Mouse (Mus musculus) stomach, embryonic 16.5 days (tissue): ENCODE measurements around the gene Gm26602. TPM values are rescaled to one million over a fixed set of nuclear protein-coding genes. Genes with fewer than 3 reads are reported as not detected.
A peak's percentile ranks its signal among the peaks of the same experiment; 100 is the strongest.
"Not testable (repeated sequence)": the region's sequence is repeated elsewhere in the genome, so short reads cannot be mapped to it uniquely, and the experiment has no call there.

Source experiments
- ATAC-seq: fragments of 200-750 bp; cut with Nextera tagmentation; 2 replicates; pipeline ENCODE4 v1.8.0; 2017; ENCODE audit warnings: moderate number of reproducible peaks, moderate TSS enrichment; ENCODE audit not compliant: insufficient read depth, low FRiP score
- H3K27ac ChIP-seq: fragments of 300-500 bp; sonication (generic); 2 replicates; pipeline ENCODE4 v1.5.1; 2014; ENCODE audit warnings: low read length
- H3K27me3 ChIP-seq: fragments of 300-500 bp; sonication (generic); 2 replicates; pipeline ENCODE4 v1.6.1; 2014; ENCODE audit warnings: low read length, control low read depth, mixed read lengths; ENCODE audit not compliant: control insufficient read depth, insufficient read depth
- H3K36me3 ChIP-seq: fragments of 300-500 bp; sonication (generic); 2 replicates; pipeline ENCODE4 v1.6.1; 2014; ENCODE audit warnings: low read length; ENCODE audit not compliant: control insufficient read depth, insufficient read depth
- H3K4me1 ChIP-seq: fragments of 300-500 bp; sonication (generic); 2 replicates; pipeline ENCODE4 v1.6.1; 2014; ENCODE audit warnings: low read length, control low read depth, mixed read lengths; ENCODE audit not compliant: control insufficient read depth, insufficient read depth
- H3K4me2 ChIP-seq: fragments of 300-500 bp; sonication (generic); 2 replicates; pipeline ENCODE4 v1.6.1; 2014; ENCODE audit warnings: low read depth, low read length, mixed read lengths
- H3K4me3 ChIP-seq: fragments of 300-500 bp; sonication (generic); replicated peaks from 2 replicates; pipeline ENCODE4 v1.5.1; 2014; ENCODE audit warnings: mild to moderate bottlenecking, low read length
- H3K9ac ChIP-seq: fragments of 300-500 bp; sonication (generic); 2 replicates; pipeline ENCODE4 v1.6.1; 2014; ENCODE audit warnings: low read length
- H3K9me3 ChIP-seq: fragments of 300-500 bp; sonication (generic); replicated peaks from 2 replicates; pipeline ENCODE4 v1.6.1; 2016; ENCODE audit warnings: low read length, control low read depth; ENCODE audit not compliant: control insufficient read depth
- WGBS: fragments of 180-500 bp; shearing (Covaris S2); extraction: QIAGEN DNeasy Blood & Tissue Kit; methylation state at CpG from one replicate; pipeline ENCODE4 v1.1.7; 2014; 5-methylcytosine and 5-hydroxymethylcytosine counted together
- polyA plus RNA-seq: library from polyadenylated mRNA; unstranded; fragments of >200 nt; fragmentation: Nextera tagmentation; extraction: Ambion mirVana; gene quantifications from 2 replicates; pipeline ENCODE4 v1.2.1, GENCODE M21; 2015

Gene Gm26602
- polyA plus RNA-seq, 1 experiment from 2014 or later: 4.1 TPM

- WGBS: 7% methylated on average over 22 of the region's 22 CpGs
- H3K9me3 ChIP-seq: no peaks in the 10 kb centered on the region
- peak overlapping the region; percentile 37 for H3K4me2 ChIP-seq
- ATAC-seq: peak; percentile 57; the same call in 1 of the 2 replicates
- H3K9ac ChIP-seq: peak overlapping the region; percentile 54; the same call in 1 of the 2 replicates
- H3K36me3 ChIP-seq: no peaks in the 10 kb centered on the region
- H3K27me3 ChIP-seq: no peaks in the 10 kb centered on the region
- no peak overlapping the region for H3K27ac ChIP-seq
- H3K4me1 ChIP-seq: no peaks in the 10 kb centered on the region
- H3K4me3 ChIP-seq: no peak overlapping the region
These were observed 28.7 kb upstream of the Gm26602 start for GRCm38 (mm10) chr10:79881981-79882380.

GRCm38 (mm10) chr10:79883297-79884084 lies 27.2 kb upstream of the Gm26602 start:
- H3K9me3 ChIP-seq: no peaks in the 10 kb centered on the region

DNA sequence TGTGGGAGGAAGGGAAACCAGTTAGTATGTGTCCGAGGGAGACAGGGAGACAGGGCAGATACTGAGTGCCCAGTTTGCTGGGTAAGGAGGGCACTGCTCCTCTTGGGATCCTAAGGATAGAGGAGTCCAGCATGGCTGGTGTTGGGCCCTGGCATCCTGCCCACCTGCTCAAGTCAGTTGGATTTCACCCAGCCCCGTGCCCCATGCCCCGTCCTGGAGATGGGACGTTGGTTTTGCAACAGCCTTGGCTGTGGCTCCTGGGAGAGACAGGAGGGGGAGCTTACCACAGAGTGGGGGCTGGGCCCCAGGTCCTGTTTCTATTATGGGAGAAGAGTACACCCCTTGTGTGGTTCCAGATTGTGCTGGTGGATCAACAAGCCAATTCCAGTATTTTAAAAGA lies 26.2 kb upstream of the Gm26602 start:
- 58% methylated on average over 4 of the region's 4 CpGs for WGBS
- H3K9me3 ChIP-seq: no peaks in the 10 kb centered on the region
- no peaks in the 10 kb centered on the region for H3K27me3 ChIP-seq
- H3K4me1 ChIP-seq: no peaks in the 10 kb centered on the region
- no peak overlapping the region for H3K27ac ChIP-seq
- H3K4me2 ChIP-seq: no peak overlapping the region
- ATAC-seq: no peak
- no peak overlapping the region for H3K9ac ChIP-seq
- no peak overlapping the region for H3K4me3 ChIP-seq
- H3K36me3 ChIP-seq: no peaks in the 10 kb centered on the region

More at GRCm38 (mm10) chr10:79883297-79884084, 27.2 kb upstream of the Gm26602 start:
- H3K27ac ChIP-seq: no peak overlapping the region
- H3K27me3 ChIP-seq: no peaks in the 10 kb centered on the region
- 19% methylated on average over 22 of the region's 22 CpGs for WGBS
- H3K9ac ChIP-seq: peak overlapping the region; percentile 8; the same call in 1 of the 2 replicates
- no peaks in the 10 kb centered on the region for H3K36me3 ChIP-seq
- H3K4me3 ChIP-seq: no peak overlapping the region
- no peak overlapping the region for H3K4me2 ChIP-seq
- ATAC-seq: 0 out of 2 replicates have a peak, but pooled peaks have one; percentile 26
- no peaks in the 10 kb centered on the region for H3K4me1 ChIP-seq

DNA sequence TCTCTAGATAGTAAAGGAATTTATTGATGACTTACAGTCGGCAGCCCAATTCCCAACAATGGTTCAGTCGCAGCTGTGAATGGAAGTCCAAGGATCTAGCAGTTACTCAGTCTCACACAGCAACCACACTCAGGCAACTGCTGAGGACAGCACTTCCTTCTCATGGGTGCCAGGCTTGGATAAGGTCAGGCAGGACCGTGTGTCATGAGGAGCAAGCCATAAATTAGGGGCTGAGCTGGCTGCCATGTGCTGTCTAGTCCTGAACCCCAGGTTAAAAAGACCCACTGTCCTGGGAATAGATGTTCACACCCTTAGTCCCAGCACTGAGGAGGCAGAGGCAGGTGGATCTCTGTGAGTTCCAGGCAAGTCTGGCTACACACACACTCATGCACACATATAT lies 25.7 kb upstream of the Gm26602 start:
- not testable (repeated sequence) for H3K27ac ChIP-seq, H3K27me3 ChIP-seq, H3K36me3 ChIP-seq, H3K4me2 ChIP-seq, ATAC-seq, H3K9me3 ChIP-seq, H3K4me1 ChIP-seq, H3K4me3 ChIP-seq, H3K9ac ChIP-seq
- 73% methylated on average over 3 of the region's 3 CpGs for WGBS

- no peak within 1 kb of the TSS for H3K4me2 ChIP-seq
- no peak within 1 kb of the TSS for H3K4me3 ChIP-seq
- no peaks in the 10 kb centered on the region for H3K27me3 ChIP-seq
- no peaks in the 10 kb centered on the region for H3K4me1 ChIP-seq
- H3K36me3 ChIP-seq: no peaks in the 10 kb centered on the region
- H3K9ac ChIP-seq: no peak within 1 kb of the TSS
- ATAC-seq: no peak
- H3K27ac ChIP-seq: no peak within 1 kb of the TSS
- WGBS: 85% methylated on average over 6 of the region's 6 CpGs
- H3K9me3 ChIP-seq: no peaks in the 10 kb centered on the region
These were observed 24.6 kb upstream of the Gm26602 start, which contains the start of gene Elane for GRCm38 (mm10) chr10:79886054-79886453. Gene Elane, plus strand, starts transcription at chr10:79886247.

GRCm38 (mm10) chr10:79886611-79887010 lies 24.0 kb upstream of the Gm26602 start:
- no peaks in the 10 kb centered on the region for H3K27me3 ChIP-seq

DNA sequence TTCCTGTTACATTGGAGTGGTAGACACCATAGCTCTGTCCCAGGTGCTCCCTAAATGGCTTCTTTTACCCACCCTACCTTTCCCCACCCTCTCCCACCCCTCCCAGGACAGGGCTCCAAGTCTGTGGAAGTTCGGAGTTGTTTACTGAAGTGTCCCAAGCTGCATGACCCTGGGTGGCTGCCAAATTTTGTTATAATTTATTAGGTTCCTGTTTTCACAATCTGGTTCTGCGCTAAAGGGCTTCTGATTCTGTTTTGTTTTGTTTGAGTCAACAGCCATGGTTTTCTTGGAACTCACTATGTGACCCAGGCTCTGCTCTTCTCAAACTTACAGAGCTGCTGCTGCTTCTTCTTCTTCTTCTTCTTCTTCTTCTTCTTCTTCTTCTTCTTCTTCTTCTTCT lies 21.3 kb upstream of the Gm26602 start:
- no peak overlapping the region for H3K9ac ChIP-seq
- no peak for ATAC-seq
- 42% methylated on average over 2 of the region's 2 CpGs for WGBS
- H3K4me3 ChIP-seq: no peak overlapping the region
- no peaks in the 10 kb centered on the region for H3K4me1 ChIP-seq
- H3K9me3 ChIP-seq: no peaks in the 10 kb centered on the region
- no peak overlapping the region for H3K4me2 ChIP-seq
- no peaks in the 10 kb centered on the region for H3K27me3 ChIP-seq
- no peaks in the 10 kb centered on the region for H3K36me3 ChIP-seq
- H3K27ac ChIP-seq: no peak overlapping the region

More at GRCm38 (mm10) chr10:79886611-79887010, 24.0 kb upstream of the Gm26602 start:
- no peak overlapping the region for H3K9ac ChIP-seq
- no peaks in the 10 kb centered on the region for H3K4me1 ChIP-seq
- no peak overlapping the region for H3K4me3 ChIP-seq
- H3K9me3 ChIP-seq: no peaks in the 10 kb centered on the region
- no peak for ATAC-seq
- no peak overlapping the region for H3K4me2 ChIP-seq
- 77% methylated on average over 8 of the region's 8 CpGs for WGBS
- H3K27ac ChIP-seq: no peak overlapping the region
- no peaks in the 10 kb centered on the region for H3K36me3 ChIP-seq

DNA sequence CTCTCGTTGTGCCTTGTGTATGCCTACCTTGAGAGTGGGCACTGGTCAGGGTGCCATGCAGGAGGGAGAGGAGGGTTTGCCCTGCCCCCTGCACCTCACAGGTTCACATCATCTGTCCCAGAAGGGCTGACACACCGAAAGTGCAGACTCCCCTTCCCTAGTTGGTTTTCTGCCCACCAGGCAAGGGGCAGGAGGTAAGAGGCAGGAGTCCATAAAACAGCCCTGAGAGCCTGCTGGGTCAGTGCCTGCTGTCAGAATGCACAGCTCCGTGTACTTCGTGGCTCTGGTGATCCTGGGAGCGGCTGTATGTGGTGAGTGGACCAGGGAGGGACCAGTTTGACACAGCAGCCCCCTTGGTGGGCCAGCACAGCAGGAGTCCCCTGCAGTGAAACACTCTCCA lies 20.0 kb upstream of the Gm26602 start, which contains the start of gene Cfd:
Cfd (plus strand) TSS at position 184 of the 400 bp plus-strand sequence.
- WGBS: 49% methylated on average over 5 of the region's 5 CpGs
- Histone ChIP-seq H3K4me1 (no peaks in the 10 kb centered on the region), H3K27me3 (no peaks in the 10 kb centered on the region), H3K9ac (no peak within 1 kb of the TSS; the same call in 1 of the 2 replicates), H3K9me3 (no peaks in the 10 kb centered on the region), H3K36me3 (peaks cover 5% of the 10 kb centered on the region; the same call in 1 of the 2 replicates), H3K27ac (no peak within 1 kb of the TSS), H3K4me3 (no peak within 1 kb of the TSS), H3K4me2 (no peak within 1 kb of the TSS)
- ATAC-seq: no peak

DNA sequence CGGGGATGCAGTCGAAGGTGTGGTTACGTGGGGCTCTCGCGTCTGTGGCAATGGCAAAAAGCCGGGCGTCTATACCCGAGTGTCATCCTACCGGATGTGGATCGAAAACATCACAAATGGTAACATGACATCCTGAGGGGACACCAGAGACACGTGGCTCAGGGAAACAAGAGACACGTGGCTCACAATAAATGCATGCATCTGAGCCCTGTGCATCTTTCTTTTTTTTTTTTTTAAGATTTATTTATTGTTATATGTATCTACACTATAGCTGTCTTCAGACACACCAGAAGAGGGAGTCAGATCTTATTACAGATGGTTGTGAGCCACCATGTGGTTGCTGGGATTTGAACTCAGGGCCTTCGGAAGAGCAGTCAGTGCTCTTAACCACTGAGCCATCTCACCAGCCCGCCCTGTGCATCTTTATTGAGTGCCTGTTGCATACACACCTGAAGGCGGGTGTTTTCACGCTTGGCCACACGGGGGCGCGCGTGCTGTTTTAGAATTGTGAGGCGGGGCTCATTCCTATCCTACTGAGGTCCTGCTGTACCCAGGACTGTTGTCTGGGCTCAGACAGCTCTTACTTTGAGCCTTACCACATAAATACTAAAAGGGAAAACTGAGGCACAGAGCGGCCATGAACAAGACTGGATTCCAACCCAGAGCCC lies 18.1 kb upstream of the Gm26602 start:
- not testable (repeated sequence) for H3K36me3 ChIP-seq, H3K4me3 ChIP-seq, H3K4me1 ChIP-seq, H3K9me3 ChIP-seq, H3K27ac ChIP-seq, H3K27me3 ChIP-seq, H3K9ac ChIP-seq, H3K4me2 ChIP-seq
- peak; percentile 41; the same call in 1 of the 2 replicates for ATAC-seq
- WGBS: 44% methylated on average over 22 of the region's 22 CpGs
